Mouse (Mus musculus): ENCODE measurements around the gene Wdr89. TPM values are rescaled to one million over a fixed set of nuclear protein-coding genes. Genes with fewer than 3 reads are reported as not detected.
"Not testable (repeated sequence)": the region's sequence is repeated elsewhere in the genome, so short reads cannot be mapped to it uniquely, and the experiment has no call there.

Wdr89 gene
- 14.1 and 35.0 TPM in 2 replicates for total RNA-seq (2017)

GRCm38 (mm10) chr12:75669258-75670106 is at the start of gene Wdr89:
TSS of gene Wdr89 (minus strand) at chr12:75669537.
- peak; percentile 94 to 95 for ATAC-seq (replicated peaks in 1 of 2; ENCODE audit: insufficient read depth in 1 of 2, low FRiP score in 2 of 2, low TSS enrichment in 1 of 2, low read depth in 1 of 2, poor library complexity in 2 of 2, severe bottlenecking in 2 of 2)

- no peak for ATAC-seq (replicated peaks in 1 of 2; ENCODE audit: insufficient read depth in 1 of 2, low FRiP score in 2 of 2, low TSS enrichment in 1 of 2, low read depth in 1 of 2, poor library complexity in 2 of 2, severe bottlenecking in 2 of 2)
Observed at GRCm38 (mm10) chr12:75713596-75713995, 44.3 kb upstream of the Wdr89 start.

- not testable (repeated sequence) for ATAC-seq (replicated peaks in 1 of 2; ENCODE audit: insufficient read depth in 1 of 2, low FRiP score in 2 of 2, low TSS enrichment in 1 of 2, low read depth in 1 of 2, poor library complexity in 2 of 2, severe bottlenecking in 2 of 2)
Observed at GRCm38 (mm10) chr12:75712905-75713304, 43.6 kb upstream of the Wdr89 start.

GRCm38 (mm10) chr12:75710596-75711376 is 41.4 kb upstream of the Wdr89 start:
- ATAC-seq (replicated peaks in 1 of 2; ENCODE audit: insufficient read depth in 1 of 2, low FRiP score in 2 of 2, low TSS enrichment in 1 of 2, low read depth in 1 of 2, poor library complexity in 2 of 2, severe bottlenecking in 2 of 2) = no peak

- ATAC-seq (replicated peaks in 1 of 2; ENCODE audit: insufficient read depth in 1 of 2, low FRiP score in 2 of 2, low TSS enrichment in 1 of 2, low read depth in 1 of 2, poor library complexity in 2 of 2, severe bottlenecking in 2 of 2) = no peak
Observed at GRCm38 (mm10) chr12:75709506-75709905, 40.2 kb upstream of the Wdr89 start.

GRCm38 (mm10) chr12:75706670-75707069 is 37.3 kb upstream of the Wdr89 start:
- no peak for ATAC-seq (replicated peaks in 1 of 2; ENCODE audit: insufficient read depth in 1 of 2, low FRiP score in 2 of 2, low TSS enrichment in 1 of 2, low read depth in 1 of 2, poor library complexity in 2 of 2, severe bottlenecking in 2 of 2)

- no peak for ATAC-seq (replicated peaks in 1 of 2; ENCODE audit: insufficient read depth in 1 of 2, low FRiP score in 2 of 2, low TSS enrichment in 1 of 2, low read depth in 1 of 2, poor library complexity in 2 of 2, severe bottlenecking in 2 of 2)
Observed at GRCm38 (mm10) chr12:75702739-75703122, 33.4 kb upstream of the Wdr89 start.

- no peak for ATAC-seq (replicated peaks in 1 of 2; ENCODE audit: insufficient read depth in 1 of 2, low FRiP score in 2 of 2, low TSS enrichment in 1 of 2, low read depth in 1 of 2, poor library complexity in 2 of 2, severe bottlenecking in 2 of 2)
Observed at GRCm38 (mm10) chr12:75702084-75702738, 32.9 kb upstream of the Wdr89 start.

- no peak for ATAC-seq (replicated peaks in 1 of 2; ENCODE audit: insufficient read depth in 1 of 2, low FRiP score in 2 of 2, low TSS enrichment in 1 of 2, low read depth in 1 of 2, poor library complexity in 2 of 2, severe bottlenecking in 2 of 2)
Observed at GRCm38 (mm10) chr12:75701173-75702083, 32.1 kb upstream of the Wdr89 start.

GRCm38 (mm10) chr12:75698692-75699091 is 29.4 kb upstream of the Wdr89 start:
- no peak for ATAC-seq (replicated peaks in 1 of 2; ENCODE audit: insufficient read depth in 1 of 2, low FRiP score in 2 of 2, low TSS enrichment in 1 of 2, low read depth in 1 of 2, poor library complexity in 2 of 2, severe bottlenecking in 2 of 2)

GRCm38 (mm10) chr12:75695845-75696244 is 26.5 kb upstream of the Wdr89 start:
- not testable (repeated sequence) for ATAC-seq (replicated peaks in 1 of 2; ENCODE audit: insufficient read depth in 1 of 2, low FRiP score in 2 of 2, low TSS enrichment in 1 of 2, low read depth in 1 of 2, poor library complexity in 2 of 2, severe bottlenecking in 2 of 2)

- no peak for ATAC-seq (replicated peaks in 1 of 2; ENCODE audit: insufficient read depth in 1 of 2, low FRiP score in 2 of 2, low TSS enrichment in 1 of 2, low read depth in 1 of 2, poor library complexity in 2 of 2, severe bottlenecking in 2 of 2)
Observed at GRCm38 (mm10) chr12:75689003-75689402, 19.7 kb upstream of the Wdr89 start.

GRCm38 (mm10) chr12:75687314-75687713 is 18.0 kb upstream of the Wdr89 start:
- no peak for ATAC-seq (replicated peaks in 1 of 2; ENCODE audit: insufficient read depth in 1 of 2, low FRiP score in 2 of 2, low TSS enrichment in 1 of 2, low read depth in 1 of 2, poor library complexity in 2 of 2, severe bottlenecking in 2 of 2)

GRCm38 (mm10) chr12:75684026-75684425 is 14.7 kb upstream of the Wdr89 start:
- not testable (repeated sequence) for ATAC-seq (replicated peaks in 1 of 2; ENCODE audit: insufficient read depth in 1 of 2, low FRiP score in 2 of 2, low TSS enrichment in 1 of 2, low read depth in 1 of 2, poor library complexity in 2 of 2, severe bottlenecking in 2 of 2)

- ATAC-seq (replicated peaks in 1 of 2; ENCODE audit: insufficient read depth in 1 of 2, low FRiP score in 2 of 2, low TSS enrichment in 1 of 2, low read depth in 1 of 2, poor library complexity in 2 of 2, severe bottlenecking in 2 of 2) = no peak
Observed at GRCm38 (mm10) chr12:75683598-75683997, 14.3 kb upstream of the Wdr89 start.

- ATAC-seq (replicated peaks in 1 of 2; ENCODE audit: insufficient read depth in 1 of 2, low FRiP score in 2 of 2, low TSS enrichment in 1 of 2, low read depth in 1 of 2, poor library complexity in 2 of 2, severe bottlenecking in 2 of 2) = no peak
Observed at GRCm38 (mm10) chr12:75682842-75683241, 13.5 kb upstream of the Wdr89 start.

GRCm38 (mm10) chr12:75681101-75681500 is 11.8 kb upstream of the Wdr89 start:
- no peak for ATAC-seq (replicated peaks in 1 of 2; ENCODE audit: insufficient read depth in 1 of 2, low FRiP score in 2 of 2, low TSS enrichment in 1 of 2, low read depth in 1 of 2, poor library complexity in 2 of 2, severe bottlenecking in 2 of 2)
